Mouse (Mus musculus): ENCODE measurements around the gene Vav2.

DNA sequence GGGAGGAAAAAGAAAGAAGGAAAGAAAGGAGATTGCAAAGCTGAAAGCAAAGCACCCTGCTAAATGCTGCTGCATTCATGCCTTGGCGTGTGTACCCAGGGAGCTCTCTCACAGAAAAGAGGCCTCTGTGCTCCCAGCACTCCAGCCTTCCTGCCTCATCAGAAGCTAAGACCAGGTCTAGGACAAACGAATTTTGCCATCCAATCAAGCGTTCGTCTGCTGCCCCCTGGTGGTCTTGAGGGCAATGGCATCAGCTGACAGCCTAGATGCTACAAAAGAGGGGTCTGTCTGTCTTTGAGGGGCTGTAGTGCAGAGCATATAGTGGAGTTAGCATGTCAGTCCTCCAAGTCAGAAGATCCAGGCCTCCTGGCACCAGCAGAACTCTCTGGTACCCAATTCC lies 1.2 kb upstream of the Vav2 start:
- TF ChIP-seq CTCF (conservative IDR thresholded peaks at IDR 0.05; ENCODE audit: insufficient read depth, insufficient read length, low read depth, low read length): peak; percentile 98
- no peak for TF ChIP-seq POLR2A (IDR thresholded peaks at IDR 0.05; ENCODE audit: low read depth, low read length)
